Mouse (Mus musculus) limb, embryonic 14.5 days (tissue): ENCODE measurements around the gene Vill. TPM values are rescaled to one million over a fixed set of nuclear protein-coding genes. Genes with fewer than 3 reads are reported as not detected.

Source experiments
- ATAC-seq: fragments of 200-750 bp; cut with Nextera tagmentation; 2 replicates; pipeline ENCODE4 v1.8.0; 2017; ENCODE audit warnings: low read depth, moderate number of reproducible peaks, moderate TSS enrichment; ENCODE audit not compliant: low FRiP score
- DNase-seq: peaks from one replicate; pipeline ENCODE4 v3.0.0-alpha.2; 2015; ENCODE audit warnings: low spot score
- H3K27ac ChIP-seq: fragments of 300-500 bp; sonication (generic); replicated peaks from 2 replicates; pipeline ENCODE4 v1.5.1; 2014; ENCODE audit warnings: low read depth, mild to moderate bottlenecking, low read length, moderate library complexity, mixed read lengths
- H3K27me3 ChIP-seq: fragments of 300-500 bp; sonication (generic); 2 replicates; pipeline ENCODE4 v1.6.1; 2014; ENCODE audit warnings: low read length, mixed read lengths; ENCODE audit not compliant: control insufficient read depth, insufficient read depth
- H3K36me3 ChIP-seq: fragments of 300-500 bp; sonication (generic); 2 replicates; pipeline ENCODE4 v1.6.1; 2014; ENCODE audit warnings: mild to moderate bottlenecking, low read length, moderate library complexity, mixed read lengths; ENCODE audit not compliant: control insufficient read depth, insufficient read depth
- H3K4me1 ChIP-seq: fragments of 300-500 bp; sonication (generic); 2 replicates; pipeline ENCODE4 v1.6.1; 2014; ENCODE audit warnings: antibody characterized with exemption, low read length, mixed read lengths; ENCODE audit not compliant: control insufficient read depth, insufficient read depth
- H3K4me2 ChIP-seq: fragments of 300-500 bp; sonication (generic); replicated peaks from 2 replicates; pipeline ENCODE4 v1.6.1; 2014; ENCODE audit warnings: low read depth, mild to moderate bottlenecking, low read length, moderate library complexity; ENCODE audit not compliant: severe bottlenecking
- H3K4me3 ChIP-seq: fragments of 300-500 bp; sonication (generic); replicated peaks from 2 replicates; pipeline ENCODE4 v1.5.1; 2014; ENCODE audit warnings: low read length
- H3K9ac ChIP-seq: fragments of 300-500 bp; sonication (generic); 2 replicates; pipeline ENCODE4 v1.6.1; 2014; ENCODE audit warnings: mild to moderate bottlenecking, low read depth, low read length, moderate library complexity; ENCODE audit not compliant: severe bottlenecking
- H3K9me3 ChIP-seq: fragments of 300-500 bp; sonication (generic); 2 replicates; pipeline ENCODE4 v1.6.1; 2016; ENCODE audit warnings: low read length; ENCODE audit not compliant: control insufficient read depth
- POLR2A ChIP-seq: fragments of 200-500 bp; IDR thresholded peaks from 2 replicates; pipeline ENCODE4 v1.8.0; 2012; ENCODE audit warnings: inconsistent platforms, mild to moderate bottlenecking, moderate library complexity, borderline replicate concordance; ENCODE audit not compliant: insufficient read depth, insufficient read length; ENCODE audit errors: extremely low read depth
- WGBS: fragments of 180-500 bp; shearing (Covaris S2); extraction: QIAGEN DNeasy Blood & Tissue Kit; methylation state at CpG from one replicate; pipeline ENCODE4 v1.1.7; 2014; 5-methylcytosine and 5-hydroxymethylcytosine counted together
- polyA plus RNA-seq, 2 experiments: library from polyadenylated mRNA; depleted of rRNA in 1 of 2; stranded (reverse) in 1 of 2; unstranded in 1 of 2; fragments of >200 nt; fragmentation: Nextera tagmentation in 1 of 2; extraction: Ambion mirVana in 1 of 2; gene quantifications; 2 replicates each; pipeline versions ENCODE4 v1.2.1 to v1.2.3; 2012 to 2014

Gene Vill
- polyA plus RNA-seq (2012; rRNA removed) (49.8 and 68.2 TPM in 2 replicates), polyA plus RNA-seq (2014; fragmentation: Nextera tagmentation; extraction: Ambion mirVana) (25.2 and 29.0 TPM in 2 replicates)

DNA sequence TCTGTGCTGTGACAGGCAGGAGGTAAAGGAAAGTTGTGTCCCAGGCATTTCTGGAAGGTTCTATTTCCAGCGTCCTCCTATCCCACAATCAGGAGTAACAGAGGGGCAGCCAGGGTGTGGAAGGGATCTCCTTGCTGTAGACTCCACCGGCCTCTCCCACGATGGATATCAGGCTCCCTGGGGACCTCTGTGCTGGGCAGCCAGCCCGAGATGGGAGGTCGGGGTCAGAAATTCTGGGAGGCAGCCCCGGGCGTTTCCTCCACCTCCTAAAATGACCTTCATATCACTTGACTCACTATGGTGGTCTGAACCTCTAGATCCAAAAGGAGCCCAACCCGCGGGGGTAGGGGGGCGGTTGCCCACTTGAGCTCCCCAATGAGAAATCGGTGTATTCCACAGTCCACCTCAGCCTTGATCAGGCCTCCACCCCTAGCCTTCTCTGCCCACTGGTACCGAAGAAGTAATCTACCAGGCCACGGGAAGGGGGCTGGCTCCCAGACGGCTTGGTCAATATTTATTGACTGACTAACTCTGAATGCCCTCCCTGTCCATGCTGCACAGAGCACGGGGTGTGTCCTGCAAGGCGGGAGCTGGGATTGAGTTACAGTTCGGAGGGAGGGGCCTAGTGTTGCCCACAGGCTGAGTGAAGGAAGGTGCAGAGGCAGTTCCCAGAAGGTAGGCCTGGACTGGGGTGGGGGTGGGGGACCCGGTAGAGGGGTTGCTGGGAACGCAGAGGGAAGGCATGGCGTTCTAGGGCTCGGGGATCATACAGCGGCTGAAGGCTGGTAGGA lies at the start of gene Vill:
TSS of gene Vill (plus strand) at position 625 of the 791 bp plus-strand sequence.
- Histone ChIP-seq H3K4me2 (peak within 1 kb of the TSS; percentile 87), H3K27me3 (no peaks in the 10 kb centered on the region), H3K9me3 (no peaks in the 10 kb centered on the region), H3K9ac (peak within 1 kb of the TSS; percentile 65), H3K36me3 (no peaks in the 10 kb centered on the region), H3K27ac (peak within 1 kb of the TSS; percentile 62), H3K4me1 (peaks cover 10% of the 10 kb centered on the region), H3K4me3 (peak within 1 kb of the TSS; percentile 49)
- peak; percentile 31; the same call in 1 of the 2 replicates for TF ChIP-seq POLR2A
- DNase-seq = peak; percentile 53
- ATAC-seq = peak; percentile 91
- 17% methylated on average over 22 of the region's 22 CpGs for WGBS

- no peak overlapping the region for H3K9ac ChIP-seq
- 0 out of 2 replicates have a peak overlapping the region, but pooled peaks have one; percentile 9 for H3K27ac ChIP-seq
- ATAC-seq (no peak), DNase-seq (no peak)
- TF ChIP-seq POLR2A = no peak
- H3K4me3 ChIP-seq = no peak overlapping the region
- WGBS = 77% methylated on average over 23 of the region's 23 CpGs
- no peak overlapping the region for H3K4me2 ChIP-seq
- H3K4me1 ChIP-seq = peaks cover 26% of the 10 kb centered on the region
- H3K36me3 ChIP-seq = no peaks in the 10 kb centered on the region
- H3K9me3 ChIP-seq = no peaks in the 10 kb centered on the region
- H3K27me3 ChIP-seq = no peaks in the 10 kb centered on the region
Observed at GRCm38 (mm10) chr9:119003990-119004702, 48.4 kb upstream of the Vill start.

DNA sequence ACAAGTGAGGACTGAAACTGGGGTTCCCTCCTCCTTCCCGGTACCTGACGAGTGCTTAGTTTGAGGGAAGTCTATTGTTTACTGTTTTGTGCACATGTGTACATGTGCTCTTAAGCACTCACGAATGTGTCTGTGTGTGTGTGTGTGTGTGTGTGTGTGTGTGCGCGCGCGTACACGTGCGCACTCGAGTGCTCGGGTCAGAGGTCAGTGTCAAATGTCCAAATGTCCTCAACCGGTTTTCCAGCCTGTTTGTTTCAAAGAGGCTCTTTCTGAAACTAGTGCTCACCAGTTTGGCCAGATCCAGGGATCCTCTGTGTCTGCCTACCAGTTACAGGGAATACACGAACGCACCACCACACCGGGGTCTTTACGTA lies 47.9 kb upstream of the Vill start:
- H3K4me1 ChIP-seq = peaks cover 27% of the 10 kb centered on the region
- no peak overlapping the region for H3K9ac ChIP-seq
- H3K27ac ChIP-seq = 0 out of 2 replicates have a peak overlapping the region, but pooled peaks have one; percentile 9
- ATAC-seq (no peak), DNase-seq (no peak)
- no peak overlapping the region for H3K4me3 ChIP-seq
- no peaks in the 10 kb centered on the region for H3K9me3 ChIP-seq
- no peak overlapping the region for H3K4me2 ChIP-seq
- no peaks in the 10 kb centered on the region for H3K36me3 ChIP-seq
- 87% methylated on average over 16 of the region's 16 CpGs for WGBS
- no peaks in the 10 kb centered on the region for H3K27me3 ChIP-seq
- no peak for TF ChIP-seq POLR2A

DNA sequence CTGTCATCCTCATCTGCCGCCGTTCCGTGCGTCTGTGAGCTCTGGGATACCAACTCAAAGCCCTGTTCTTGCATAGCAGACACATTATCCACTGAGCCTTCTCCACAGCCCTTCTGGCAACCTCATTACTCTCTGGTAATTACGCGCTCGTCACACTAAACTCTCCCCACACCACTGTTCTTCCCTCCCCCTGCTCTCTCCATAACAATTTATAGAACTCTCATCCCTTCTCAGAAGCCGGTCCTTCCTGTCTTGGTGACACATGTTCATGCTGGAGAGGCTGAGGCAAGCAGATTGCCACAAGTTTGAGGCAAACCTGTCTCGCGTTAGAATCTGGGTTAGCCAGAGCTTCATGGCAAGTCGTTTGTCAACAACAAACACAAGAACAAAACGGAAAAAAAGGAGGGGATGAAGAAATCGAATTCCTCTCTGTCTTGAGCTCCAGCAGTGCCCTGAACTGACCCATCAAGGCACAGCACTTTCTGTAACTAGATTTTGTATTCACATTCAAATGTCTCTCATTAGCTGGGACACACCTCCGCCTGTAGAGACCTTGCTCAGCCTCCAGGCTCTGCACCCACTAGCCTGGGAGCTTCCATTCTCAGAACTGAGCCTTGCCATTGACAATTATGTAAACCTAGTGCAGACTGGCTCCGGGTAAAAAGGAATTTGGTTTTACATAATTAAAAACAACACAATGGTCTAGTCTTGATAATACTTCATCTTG lies 47.1 kb upstream of the Vill start:
- Histone ChIP-seq H3K4me2 (no peak overlapping the region), H3K9me3 (no peaks in the 10 kb centered on the region), H3K27me3 (no peaks in the 10 kb centered on the region), H3K36me3 (no peaks in the 10 kb centered on the region), H3K4me1 (peaks cover 32% of the 10 kb centered on the region), H3K4me3 (no peak overlapping the region), H3K9ac (no peak overlapping the region), H3K27ac (no peak overlapping the region)
- no peak for DNase-seq
- no peak for ATAC-seq
- 66% methylated on average over 15 of the region's 15 CpGs for WGBS
- TF ChIP-seq POLR2A = no peak

GRCm38 (mm10) chr9:119007266-119007665 lies 45.3 kb upstream of the Vill start:
- Histone ChIP-seq H3K4me1 (peaks cover 35% of the 10 kb centered on the region), H3K27me3 (no peaks in the 10 kb centered on the region), H3K9me3 (no peaks in the 10 kb centered on the region), H3K27ac (no peak overlapping the region), H3K4me2 (no peak overlapping the region), H3K4me3 (no peak overlapping the region), H3K9ac (no peak overlapping the region), H3K36me3 (peaks cover 11% of the 10 kb centered on the region)
- TF ChIP-seq POLR2A = no peak
- WGBS = 63% methylated on average over 10 of the region's 10 CpGs
- ATAC-seq (no peak), DNase-seq (no peak)
